Mouse (Mus musculus): Measurements from ENCODE around the gene Atp2a3. TPM values are rescaled to one million over a fixed set of nuclear protein-coding genes. Genes with fewer than 3 reads are reported as not detected.

Atp2a3 gene
- polyA plus RNA-seq, 1 experiment from 2014 or later: 16.7 TPM

GRCm38 (mm10) chr11:72926226-72926890, 34.6 kb upstream of the Atp2a3 start:
- Histone ChIP-seq H3K4me2 (replicated peaks; ENCODE audit: low read depth) (no peak overlapping the region), H3K4me3 (ENCODE audit: low read depth, low read length) (no peak overlapping the region), H3K9ac (ENCODE audit: low read depth, low read length) (no peak overlapping the region), H3K4me1 (replicated peaks; ENCODE audit: control insufficient read depth, insufficient read depth, low read length) (no peaks in the 10 kb centered on the region), H3K9me3 (ENCODE audit: control insufficient read depth) (no peaks in the 10 kb centered on the region), H3K27ac (ENCODE audit: low read depth, low read length) (no peak overlapping the region), H3K27me3 (replicated peaks; ENCODE audit: control insufficient read depth, insufficient read depth, low read length) (no peaks in the 10 kb centered on the region), H3K36me3 (ENCODE audit: control insufficient read depth, insufficient read depth) (peaks cover 31% of the 10 kb centered on the region)
- TF ChIP-seq CTCF (IDR thresholded peaks at IDR 0.05; ENCODE audit: low read depth): peak; percentile 99
- ATAC-seq: 0 out of 2 replicates have a peak, but pooled peaks have one; percentile 22
- 54% methylated on average over 13 of the region's 13 CpGs for WGBS

DNA sequence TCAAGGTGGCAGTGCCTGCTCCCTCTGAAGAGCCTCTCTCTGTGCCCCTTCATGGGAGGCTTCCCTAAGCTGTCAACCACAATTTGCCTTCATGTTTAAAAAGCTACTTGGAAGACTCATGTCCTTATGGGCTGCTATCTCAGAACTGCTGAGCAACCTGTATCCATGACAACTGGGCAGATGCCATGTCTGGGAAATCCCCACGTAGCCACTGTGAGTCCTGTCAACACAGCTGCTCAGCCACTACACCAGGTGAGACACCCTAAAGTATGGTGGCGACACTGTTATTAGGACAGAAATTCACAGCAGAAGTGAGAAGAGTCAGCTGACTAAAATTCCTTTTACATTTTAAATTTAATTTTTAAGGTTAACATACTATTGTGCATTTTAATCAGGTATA, 32.5 kb upstream of the Atp2a3 start:
- WGBS: 59% methylated on average over 2 of the region's 2 CpGs
- no peaks in the 10 kb centered on the region for H3K27me3 ChIP-seq (replicated peaks; ENCODE audit: control insufficient read depth, insufficient read depth, low read length)
- no peak for ATAC-seq

GRCm38 (mm10) chr11:72940208-72941143, 20.5 kb upstream of the Atp2a3 start:
- peak; percentile 41; the same call in 1 of the 2 replicates for ATAC-seq
- H3K4me2 ChIP-seq (replicated peaks; ENCODE audit: low read depth): peak overlapping the region; percentile 48
- H3K27me3 ChIP-seq (replicated peaks; ENCODE audit: control insufficient read depth, insufficient read depth, low read length): no peaks in the 10 kb centered on the region
- 0 out of 2 replicates have a peak, but pooled peaks cover 2% of the 10 kb centered on the region for H3K4me1 ChIP-seq (replicated peaks; ENCODE audit: control insufficient read depth, insufficient read depth, low read length)
- H3K36me3 ChIP-seq (ENCODE audit: control insufficient read depth, insufficient read depth): no peaks in the 10 kb centered on the region
- no peak overlapping the region for H3K27ac ChIP-seq (ENCODE audit: low read depth, low read length)
- no peaks in the 10 kb centered on the region for H3K9me3 ChIP-seq (ENCODE audit: control insufficient read depth)
- WGBS: 38% methylated on average over 20 of the region's 20 CpGs
- H3K4me3 ChIP-seq (ENCODE audit: low read depth, low read length): peak overlapping the region; percentile 36
- no peak overlapping the region for H3K9ac ChIP-seq (ENCODE audit: low read depth, low read length)
- TF ChIP-seq CTCF (IDR thresholded peaks at IDR 0.05; ENCODE audit: low read depth): peak; percentile 84

More for the DNA sequence above, 32.5 kb upstream of the Atp2a3 start:
- H3K4me2 ChIP-seq (replicated peaks; ENCODE audit: low read depth): no peak overlapping the region
- no peak overlapping the region for H3K4me3 ChIP-seq (ENCODE audit: low read depth, low read length)
- H3K27ac ChIP-seq (ENCODE audit: low read depth, low read length): no peak overlapping the region
- no peak for TF ChIP-seq CTCF (IDR thresholded peaks at IDR 0.05; ENCODE audit: low read depth)
- no peaks in the 10 kb centered on the region for H3K4me1 ChIP-seq (replicated peaks; ENCODE audit: control insufficient read depth, insufficient read depth, low read length)
- no peak overlapping the region for H3K9ac ChIP-seq (ENCODE audit: low read depth, low read length)
- H3K36me3 ChIP-seq (ENCODE audit: control insufficient read depth, insufficient read depth): peaks cover 18% of the 10 kb centered on the region
- H3K9me3 ChIP-seq (ENCODE audit: control insufficient read depth): no peaks in the 10 kb centered on the region

GRCm38 (mm10) chr11:72944996-72945793, 15.8 kb upstream of the Atp2a3 start:
- no peak overlapping the region; the same call in 1 of the 2 replicates for H3K9ac ChIP-seq (ENCODE audit: low read depth, low read length)
- no peak overlapping the region for H3K4me2 ChIP-seq (replicated peaks; ENCODE audit: low read depth)
- H3K9me3 ChIP-seq (ENCODE audit: control insufficient read depth): no peaks in the 10 kb centered on the region
- no peak overlapping the region for H3K4me3 ChIP-seq (ENCODE audit: low read depth, low read length)
- 48% methylated on average over 7 of the region's 7 CpGs for WGBS
- H3K4me1 ChIP-seq (replicated peaks; ENCODE audit: control insufficient read depth, insufficient read depth, low read length): peaks cover 9% of the 10 kb centered on the region; the same call in 1 of the 2 replicates
- no peak for TF ChIP-seq CTCF (IDR thresholded peaks at IDR 0.05; ENCODE audit: low read depth)
- H3K27ac ChIP-seq (ENCODE audit: low read depth, low read length): peak overlapping the region; percentile 46; the same call in 1 of the 2 replicates
- H3K27me3 ChIP-seq (replicated peaks; ENCODE audit: control insufficient read depth, insufficient read depth, low read length): no peaks in the 10 kb centered on the region
- ATAC-seq: no peak
- no peaks in the 10 kb centered on the region for H3K36me3 ChIP-seq (ENCODE audit: control insufficient read depth, insufficient read depth)

DNA sequence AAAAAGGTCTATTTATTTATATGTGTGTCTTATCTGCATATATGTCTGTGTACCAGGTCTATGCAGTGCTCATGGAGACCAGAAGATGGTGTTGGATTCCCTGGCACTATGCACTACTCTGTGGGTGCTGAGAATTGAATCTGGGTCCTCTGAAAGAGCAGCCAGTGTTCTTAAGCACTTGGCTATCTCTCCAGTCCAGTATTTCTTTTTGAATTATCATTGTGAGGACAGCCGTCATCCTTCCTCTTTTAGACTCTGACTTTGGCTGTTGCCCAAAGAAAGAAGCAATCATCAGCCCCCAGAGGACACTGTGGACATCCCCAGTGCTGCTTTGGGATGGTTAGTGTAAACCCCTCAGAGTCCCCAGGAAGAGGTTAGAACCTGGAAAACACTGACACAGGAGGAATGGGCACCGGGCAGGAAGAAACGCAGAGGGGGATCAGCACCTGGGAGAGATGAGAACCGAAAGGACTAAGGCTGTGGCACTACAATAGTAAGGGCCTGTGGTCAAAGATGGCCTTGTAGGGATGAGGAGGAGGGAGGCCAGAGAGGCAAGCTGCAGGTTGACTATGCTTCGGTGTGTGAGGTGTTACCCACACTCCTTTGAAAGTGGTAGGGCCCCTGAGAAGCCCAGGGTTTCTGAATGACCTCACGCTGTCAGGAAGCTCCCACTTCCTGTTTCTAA, 15.0 kb upstream of the Atp2a3 start:
- Histone ChIP-seq H3K4me3 (ENCODE audit: low read depth, low read length) (no peak overlapping the region), H3K4me2 (replicated peaks; ENCODE audit: low read depth) (no peak overlapping the region; the same call in none of the 2 replicates), H3K27me3 (replicated peaks; ENCODE audit: control insufficient read depth, insufficient read depth, low read length) (no peaks in the 10 kb centered on the region), H3K27ac (ENCODE audit: low read depth, low read length) (0 out of 2 replicates have a peak overlapping the region, but pooled peaks have one; percentile 41), H3K9ac (ENCODE audit: low read depth, low read length) (no peak overlapping the region), H3K4me1 (replicated peaks; ENCODE audit: control insufficient read depth, insufficient read depth, low read length) (peaks cover 9% of the 10 kb centered on the region; the same call in 1 of the 2 replicates), H3K9me3 (ENCODE audit: control insufficient read depth) (no peaks in the 10 kb centered on the region), H3K36me3 (ENCODE audit: control insufficient read depth, insufficient read depth) (no peaks in the 10 kb centered on the region)
- 0 out of 2 replicates have a peak, but pooled peaks have one; percentile 34 for ATAC-seq
- WGBS: 32% methylated on average over 6 of the region's 6 CpGs
- peak; percentile 36; the same call in 1 of the 2 replicates for TF ChIP-seq CTCF (IDR thresholded peaks at IDR 0.05; ENCODE audit: low read depth)
